Mouse (Mus musculus): ENCODE data around the gene Krba1. TPM values are rescaled to one million over a fixed set of nuclear protein-coding genes. Genes with fewer than 3 reads are reported as not detected.

Krba1 gene
- polyA plus RNA-seq (2014; fragmentation: Nextera tagmentation; extraction: Ambion mirVana): 7.8 and 10.1 TPM in 2 replicates

DNA sequence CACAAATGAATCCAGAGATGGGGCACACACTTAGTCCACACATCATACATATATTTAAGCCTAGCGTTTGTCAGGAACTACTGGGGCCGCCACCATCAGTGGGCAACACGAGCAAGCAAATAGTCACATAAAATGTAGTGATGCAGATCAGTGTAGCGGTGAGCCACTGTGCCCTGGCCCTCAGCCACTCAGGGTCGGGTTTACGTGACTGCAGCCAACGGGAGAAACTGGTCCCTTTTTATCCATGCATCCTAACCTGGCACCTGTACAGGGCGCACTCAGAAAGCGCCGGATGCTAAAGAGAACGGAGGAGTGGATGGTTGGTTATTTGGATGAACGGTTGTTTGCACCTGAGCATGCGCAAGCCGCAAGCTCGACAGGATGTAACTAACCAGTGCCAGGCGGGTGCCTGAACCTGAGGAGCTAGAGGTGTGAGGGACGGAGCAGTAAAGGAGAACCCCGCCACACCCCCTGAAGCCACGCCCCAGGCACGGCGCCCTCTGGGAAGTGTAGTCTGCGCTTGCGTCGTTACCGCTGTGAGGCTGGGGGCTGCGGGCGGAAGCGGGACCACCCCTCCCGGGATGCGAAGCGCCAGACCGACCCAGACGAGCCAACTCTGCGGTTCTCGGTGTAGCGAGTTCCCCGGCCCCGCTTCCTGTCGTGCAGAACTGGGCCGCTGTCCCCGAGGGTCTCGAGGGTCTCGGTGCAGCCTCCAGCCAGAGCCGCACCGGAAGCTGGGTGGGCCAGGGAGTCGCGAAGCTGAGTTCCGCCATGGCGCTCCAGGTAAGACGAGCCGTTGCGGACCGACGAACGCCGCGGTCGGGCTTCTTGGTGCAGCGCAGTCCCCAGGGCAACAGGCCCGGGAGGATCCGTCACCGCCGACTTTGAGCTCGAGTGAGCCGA is at the start of gene Krba1:
Gene Krba1, plus strand, starts transcription at position 482 of the 903 bp plus-strand sequence.
- Histone ChIP-seq H3K4me1 (replicated peaks; ENCODE audit: control insufficient read depth, insufficient read depth, low read length) (peaks cover 8% of the 10 kb centered on the region), H3K9ac (ENCODE audit: low read depth, low read length) (peak within 1 kb of the TSS; percentile 78), H3K27me3 (replicated peaks; ENCODE audit: control insufficient read depth, insufficient read depth, low read length) (no peaks in the 10 kb centered on the region), H3K9me3 (ENCODE audit: control insufficient read depth, low read length) (no peaks in the 10 kb centered on the region), H3K4me2 (peak within 1 kb of the TSS; percentile 60), H3K36me3 (ENCODE audit: control insufficient read depth, insufficient read depth, low read length) (no peaks in the 10 kb centered on the region), H3K27ac (ENCODE audit: low read depth, low read length) (0 out of 2 replicates have a peak within 1 kb of the TSS, but pooled peaks have one; percentile 28), H3K4me3 (ENCODE audit: low read depth, low read length) (peak within 1 kb of the TSS; percentile 72)
- ATAC-seq (replicated peaks; ENCODE audit: low FRiP score): peak; percentile 90
- peak; percentile 85 for DNase-seq (ENCODE audit: low spot score)
- WGBS: 3% methylated on average over 65 of the region's 65 CpGs

- H3K4me2 ChIP-seq: no peak overlapping the region
- no peak overlapping the region for H3K9ac ChIP-seq (ENCODE audit: low read depth, low read length)
- DNase-seq (ENCODE audit: low spot score): no peak
- no peaks in the 10 kb centered on the region for H3K36me3 ChIP-seq (ENCODE audit: control insufficient read depth, insufficient read depth, low read length)
- no peak for ATAC-seq (replicated peaks; ENCODE audit: low FRiP score)
- no peak overlapping the region for H3K27ac ChIP-seq (ENCODE audit: low read depth, low read length)
- no peaks in the 10 kb centered on the region for H3K9me3 ChIP-seq (ENCODE audit: control insufficient read depth, low read length)
- 70% methylated on average over 3 of the region's 3 CpGs for WGBS
- no peaks in the 10 kb centered on the region for H3K4me1 ChIP-seq (replicated peaks; ENCODE audit: control insufficient read depth, insufficient read depth, low read length)
- no peaks in the 10 kb centered on the region for H3K27me3 ChIP-seq (replicated peaks; ENCODE audit: control insufficient read depth, insufficient read depth, low read length)
- no peak overlapping the region for H3K4me3 ChIP-seq (ENCODE audit: low read depth, low read length)
Observed at GRCm38 (mm10) chr6:48358897-48359296, 36.5 kb upstream of the Krba1 start.

DNA sequence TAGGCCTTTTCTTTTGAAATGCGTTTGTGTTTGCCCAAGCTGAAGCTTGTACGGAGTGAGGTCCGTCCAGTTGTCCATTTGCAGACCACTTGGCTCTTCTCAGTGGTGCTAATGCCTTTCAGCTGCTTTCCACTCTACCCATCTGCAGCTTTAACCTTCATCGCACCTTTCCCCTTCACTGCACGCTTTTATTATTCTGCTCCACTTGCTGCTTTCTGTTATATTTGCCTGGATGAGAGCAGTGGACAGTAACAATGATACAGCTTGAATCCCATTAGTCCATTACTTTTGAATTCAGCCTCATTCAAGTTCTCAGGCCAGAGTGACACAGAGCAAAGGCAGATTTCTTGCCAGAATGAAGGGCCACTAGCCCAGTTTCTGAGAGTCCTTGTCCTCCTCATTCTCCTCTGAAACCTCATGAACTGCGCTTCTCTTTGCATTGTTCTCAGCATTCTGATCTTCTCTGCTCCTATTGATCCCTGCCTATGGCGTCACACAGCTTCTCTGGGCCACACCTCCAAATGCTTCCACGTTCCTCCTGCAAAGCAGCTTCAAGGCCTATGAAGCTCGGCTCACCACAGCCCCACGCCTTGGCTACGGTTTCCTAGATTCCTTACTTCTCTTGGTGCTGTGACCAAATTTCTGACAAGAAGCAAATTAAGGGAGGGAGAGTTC is 28.9 kb upstream of the Krba1 start:
- H3K36me3 ChIP-seq (ENCODE audit: control insufficient read depth, insufficient read depth, low read length): no peaks in the 10 kb centered on the region
- H3K27ac ChIP-seq (ENCODE audit: low read depth, low read length): no peak overlapping the region
- H3K27me3 ChIP-seq (replicated peaks; ENCODE audit: control insufficient read depth, insufficient read depth, low read length): no peaks in the 10 kb centered on the region
- no peaks in the 10 kb centered on the region for H3K9me3 ChIP-seq (ENCODE audit: control insufficient read depth, low read length)
- no peak overlapping the region for H3K4me3 ChIP-seq (ENCODE audit: low read depth, low read length)
- 64% methylated on average over 11 of the region's 11 CpGs for WGBS
- no peak overlapping the region for H3K4me2 ChIP-seq
- ATAC-seq (replicated peaks; ENCODE audit: low FRiP score) (no peak), DNase-seq (ENCODE audit: low spot score) (no peak)
- H3K4me1 ChIP-seq (replicated peaks; ENCODE audit: control insufficient read depth, insufficient read depth, low read length): no peaks in the 10 kb centered on the region
- H3K9ac ChIP-seq (ENCODE audit: low read depth, low read length): no peak overlapping the region

- no peak overlapping the region for H3K4me3 ChIP-seq (ENCODE audit: low read depth, low read length)
- no peaks in the 10 kb centered on the region for H3K36me3 ChIP-seq (ENCODE audit: control insufficient read depth, insufficient read depth, low read length)
- H3K27me3 ChIP-seq (replicated peaks; ENCODE audit: control insufficient read depth, insufficient read depth, low read length): no peaks in the 10 kb centered on the region
- no peaks in the 10 kb centered on the region for H3K9me3 ChIP-seq (ENCODE audit: control insufficient read depth, low read length)
- 48% methylated on average over 3 of the region's 3 CpGs for WGBS
- no peaks in the 10 kb centered on the region for H3K4me1 ChIP-seq (replicated peaks; ENCODE audit: control insufficient read depth, insufficient read depth, low read length)
- DNase-seq (ENCODE audit: low spot score) (no peak), ATAC-seq (replicated peaks; ENCODE audit: low FRiP score) (no peak)
- no peak overlapping the region for H3K4me2 ChIP-seq
- H3K9ac ChIP-seq (ENCODE audit: low read depth, low read length): no peak overlapping the region
- no peak overlapping the region for H3K27ac ChIP-seq (ENCODE audit: low read depth, low read length)
Observed at GRCm38 (mm10) chr6:48388221-48388620, 7.2 kb upstream of the Krba1 start.

DNA sequence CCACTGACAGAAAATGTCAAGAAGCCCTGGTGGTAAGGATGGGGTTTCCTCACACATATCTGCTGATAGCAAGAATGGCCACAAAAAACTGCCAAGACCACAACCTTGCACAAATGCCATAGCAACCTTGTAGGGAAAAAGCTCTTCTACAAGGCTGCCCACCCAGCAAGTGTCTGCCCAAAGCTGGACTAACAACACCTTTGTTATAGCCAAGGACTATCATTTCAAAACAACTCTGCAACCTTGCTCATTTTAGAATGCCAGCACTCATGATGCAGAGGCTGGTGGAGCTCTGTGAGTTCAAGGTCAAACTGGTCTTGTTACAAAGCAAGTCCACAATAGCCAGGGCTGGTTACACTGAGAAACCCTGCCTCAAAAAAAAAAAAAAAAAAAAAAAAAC is 1.6 kb upstream of the Krba1 start:
- H3K9me3 ChIP-seq (ENCODE audit: control insufficient read depth, low read length): no peaks in the 10 kb centered on the region
- H3K4me3 ChIP-seq (ENCODE audit: low read depth, low read length): no peak overlapping the region
- ATAC-seq (replicated peaks; ENCODE audit: low FRiP score): no peak
- peaks cover 8% of the 10 kb centered on the region for H3K4me1 ChIP-seq (replicated peaks; ENCODE audit: control insufficient read depth, insufficient read depth, low read length)
- DNase-seq (ENCODE audit: low spot score): no peak
- H3K27me3 ChIP-seq (replicated peaks; ENCODE audit: control insufficient read depth, insufficient read depth, low read length): no peaks in the 10 kb centered on the region
- H3K36me3 ChIP-seq (ENCODE audit: control insufficient read depth, insufficient read depth, low read length): no peaks in the 10 kb centered on the region
- no peak overlapping the region for H3K9ac ChIP-seq (ENCODE audit: low read depth, low read length)
- no peak overlapping the region for H3K27ac ChIP-seq (ENCODE audit: low read depth, low read length)
- no peak overlapping the region for H3K4me2 ChIP-seq

DNA sequence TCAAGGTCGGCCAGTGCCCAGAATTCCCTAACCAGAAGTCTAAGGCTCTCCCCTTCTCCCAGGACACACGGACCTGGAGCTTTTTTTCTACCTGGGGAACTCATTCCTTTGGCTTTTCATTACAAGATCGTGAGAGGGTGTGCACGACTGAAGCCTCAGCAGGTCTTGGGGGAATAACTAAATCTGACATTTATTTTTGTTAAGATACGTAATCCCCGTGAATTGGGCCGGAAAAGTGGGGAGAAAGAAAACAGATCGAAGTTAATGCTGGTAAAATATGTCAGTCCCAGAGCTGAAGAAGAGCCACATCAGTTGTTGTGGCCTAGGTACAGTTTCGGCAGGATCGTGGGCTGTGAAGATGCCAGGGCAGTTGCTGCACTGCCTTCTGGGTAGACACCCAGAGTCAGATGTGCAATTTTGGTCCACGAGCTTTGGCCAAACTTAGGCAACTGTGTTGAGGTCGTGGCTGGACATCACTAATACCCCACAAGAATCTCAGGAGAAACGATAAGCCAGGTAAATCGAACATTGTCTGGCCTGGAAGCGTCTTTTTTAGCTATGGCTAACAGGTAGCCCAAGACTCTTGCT is 716 bp downstream of the Krba1 start:
- H3K4me1 ChIP-seq (replicated peaks; ENCODE audit: control insufficient read depth, insufficient read depth, low read length): peaks cover 8% of the 10 kb centered on the region
- WGBS: 33% methylated on average over 15 of the region's 15 CpGs
- 0 out of 2 replicates have a peak, but pooled peaks have one; percentile 8 for ATAC-seq (replicated peaks; ENCODE audit: low FRiP score)

GRCm38 (mm10) chr6:48396686-48397085 is 1.3 kb downstream of the Krba1 start:
- Histone ChIP-seq H3K4me3 (ENCODE audit: low read depth, low read length) (no peak overlapping the region), H3K36me3 (ENCODE audit: control insufficient read depth, insufficient read depth, low read length) (no peaks in the 10 kb centered on the region), H3K4me2 (peak overlapping the region; percentile 60), H3K9me3 (ENCODE audit: control insufficient read depth, low read length) (no peaks in the 10 kb centered on the region), H3K27me3 (replicated peaks; ENCODE audit: control insufficient read depth, insufficient read depth, low read length) (no peaks in the 10 kb centered on the region), H3K4me1 (replicated peaks; ENCODE audit: control insufficient read depth, insufficient read depth, low read length) (peaks cover 8% of the 10 kb centered on the region), H3K27ac (ENCODE audit: low read depth, low read length) (no peak overlapping the region), H3K9ac (ENCODE audit: low read depth, low read length) (no peak overlapping the region)
- 96% methylated on average over 1 of the region's 1 CpGs for WGBS
- no peak for DNase-seq (ENCODE audit: low spot score)
- ATAC-seq (replicated peaks; ENCODE audit: low FRiP score): no peak

More for the DNA sequence above, 716 bp downstream of the Krba1 start:
- no peaks in the 10 kb centered on the region for H3K36me3 ChIP-seq (ENCODE audit: control insufficient read depth, insufficient read depth, low read length)
- peak overlapping the region; percentile 60 for H3K4me2 ChIP-seq
- H3K27me3 ChIP-seq (replicated peaks; ENCODE audit: control insufficient read depth, insufficient read depth, low read length): no peaks in the 10 kb centered on the region
- H3K9me3 ChIP-seq (ENCODE audit: control insufficient read depth, low read length): no peaks in the 10 kb centered on the region
- DNase-seq (ENCODE audit: low spot score): no peak
- H3K4me3 ChIP-seq (ENCODE audit: low read depth, low read length): peak overlapping the region; percentile 72
- no peak overlapping the region for H3K27ac ChIP-seq (ENCODE audit: low read depth, low read length)
- H3K9ac ChIP-seq (ENCODE audit: low read depth, low read length): peak overlapping the region; percentile 78

DNA sequence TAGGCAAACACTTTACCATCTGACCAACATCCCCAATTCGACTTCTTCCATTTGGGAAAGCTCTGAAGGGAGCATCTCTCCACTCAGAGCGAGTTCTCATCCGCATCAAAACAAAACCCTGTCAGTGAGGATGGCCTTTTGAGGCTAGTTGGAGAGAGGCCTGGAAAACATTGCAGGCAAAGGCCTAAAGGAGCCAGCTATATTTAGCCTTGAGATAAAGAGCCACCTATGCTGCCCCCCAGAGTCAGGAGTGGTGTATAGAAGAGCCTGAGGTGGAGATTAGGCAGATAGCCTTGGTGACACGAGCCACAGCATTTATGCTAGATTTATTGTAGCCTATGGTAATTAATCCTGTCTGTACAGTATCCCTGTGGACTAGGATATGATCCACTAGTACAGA is 1.9 kb downstream of the Krba1 start:
- no peak overlapping the region for H3K4me3 ChIP-seq (ENCODE audit: low read depth, low read length)
- WGBS: 57% methylated on average over 4 of the region's 4 CpGs
- no peak overlapping the region for H3K27ac ChIP-seq (ENCODE audit: low read depth, low read length)
- no peak overlapping the region for H3K4me2 ChIP-seq
- H3K27me3 ChIP-seq (replicated peaks; ENCODE audit: control insufficient read depth, insufficient read depth, low read length): no peaks in the 10 kb centered on the region
- DNase-seq (ENCODE audit: low spot score): no peak
- H3K4me1 ChIP-seq (replicated peaks; ENCODE audit: control insufficient read depth, insufficient read depth, low read length): peaks cover 8% of the 10 kb centered on the region
- 0 out of 2 replicates have a peak, but pooled peaks have one; percentile 32 for ATAC-seq (replicated peaks; ENCODE audit: low FRiP score)
- no peak overlapping the region for H3K9ac ChIP-seq (ENCODE audit: low read depth, low read length)
- no peaks in the 10 kb centered on the region for H3K9me3 ChIP-seq (ENCODE audit: control insufficient read depth, low read length)
- H3K36me3 ChIP-seq (ENCODE audit: control insufficient read depth, insufficient read depth, low read length): no peaks in the 10 kb centered on the region
